Mouse (Mus musculus): ENCODE data around the gene Card14.
A peak's percentile ranks its signal among the peaks of the same experiment; 100 is the strongest.
"Not testable (repeated sequence)": the region's sequence is repeated elsewhere in the genome, so short reads cannot be mapped to it uniquely, and the experiment has no call there.

Gene Card14

DNA sequence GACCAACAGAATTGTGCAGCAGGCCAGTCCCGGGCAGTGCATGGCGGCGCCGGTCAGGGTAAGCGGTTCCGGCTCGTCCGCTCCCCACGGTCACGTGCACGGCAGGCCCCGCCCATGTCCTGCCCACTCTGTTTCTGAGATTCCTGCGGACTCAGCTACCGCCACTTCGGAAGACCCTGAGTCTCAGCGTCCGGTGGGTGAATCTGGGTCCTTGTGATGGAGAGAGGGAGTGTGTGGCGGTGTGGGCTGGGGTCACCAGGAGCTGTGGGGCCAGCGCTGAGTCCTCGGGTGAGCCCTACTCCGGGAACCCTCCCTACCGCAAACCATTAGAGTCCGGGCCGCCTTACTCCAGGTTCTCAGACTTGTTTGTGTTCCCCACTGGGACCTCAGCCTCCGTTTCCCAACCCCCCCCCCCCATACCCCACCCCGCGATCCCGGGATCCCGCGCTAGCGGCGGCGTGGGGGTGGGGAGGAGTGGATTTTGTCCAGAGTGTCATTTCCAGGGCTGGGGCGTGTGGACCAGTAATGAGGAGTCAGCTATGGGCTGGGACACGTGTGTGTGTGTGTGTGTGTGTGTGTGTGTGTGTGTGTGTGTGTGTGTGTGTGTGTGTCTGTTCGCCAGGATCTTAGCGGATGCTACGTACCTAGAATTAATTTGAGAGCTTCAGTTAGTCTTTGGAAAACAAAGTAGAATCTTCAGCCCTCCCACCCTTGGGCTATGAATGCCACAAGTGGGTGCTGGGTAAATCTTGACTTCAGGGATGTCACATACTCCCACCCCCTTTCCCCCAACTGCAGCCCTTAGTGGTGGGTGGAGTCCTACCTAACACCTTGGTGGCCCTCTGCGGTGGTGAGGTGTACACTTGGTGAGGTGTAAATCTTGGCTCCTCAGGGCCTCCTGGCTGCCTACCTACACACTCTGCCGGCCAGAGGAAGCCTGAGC lies 48.1 kb downstream of the Card14 start, which contains the start of the genes Sgsh and Slc26a11:
Sgsh (minus strand) TSS at position 94 of the 943 bp plus-strand sequence.
Slc26a11 (plus strand) TSS at position 115 of the 943 bp plus-strand sequence.
- peak; percentile 80 for DNase-seq (ENCODE audit: low spot score)

DNA sequence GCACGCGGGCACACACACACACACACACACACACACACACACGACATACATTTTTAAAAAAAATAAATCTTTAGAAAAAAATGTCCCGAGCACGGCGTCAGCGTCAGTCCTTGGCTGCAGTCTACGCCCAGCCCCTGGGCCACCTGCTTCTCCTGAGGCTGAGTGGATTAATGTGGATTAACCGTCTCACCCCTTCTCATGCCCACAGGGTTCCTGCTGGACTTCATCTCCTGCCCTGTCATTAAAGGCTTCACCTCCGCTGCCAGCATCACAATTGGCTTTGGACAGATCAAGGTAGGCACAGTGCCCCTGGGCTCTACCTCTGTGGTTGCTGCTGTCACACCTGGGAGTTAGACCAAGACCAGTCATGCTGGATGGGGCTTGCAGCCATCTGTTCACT lies 51.5 kb downstream of the Card14 start:
- DNase-seq (ENCODE audit: low spot score): no peak

DNA sequence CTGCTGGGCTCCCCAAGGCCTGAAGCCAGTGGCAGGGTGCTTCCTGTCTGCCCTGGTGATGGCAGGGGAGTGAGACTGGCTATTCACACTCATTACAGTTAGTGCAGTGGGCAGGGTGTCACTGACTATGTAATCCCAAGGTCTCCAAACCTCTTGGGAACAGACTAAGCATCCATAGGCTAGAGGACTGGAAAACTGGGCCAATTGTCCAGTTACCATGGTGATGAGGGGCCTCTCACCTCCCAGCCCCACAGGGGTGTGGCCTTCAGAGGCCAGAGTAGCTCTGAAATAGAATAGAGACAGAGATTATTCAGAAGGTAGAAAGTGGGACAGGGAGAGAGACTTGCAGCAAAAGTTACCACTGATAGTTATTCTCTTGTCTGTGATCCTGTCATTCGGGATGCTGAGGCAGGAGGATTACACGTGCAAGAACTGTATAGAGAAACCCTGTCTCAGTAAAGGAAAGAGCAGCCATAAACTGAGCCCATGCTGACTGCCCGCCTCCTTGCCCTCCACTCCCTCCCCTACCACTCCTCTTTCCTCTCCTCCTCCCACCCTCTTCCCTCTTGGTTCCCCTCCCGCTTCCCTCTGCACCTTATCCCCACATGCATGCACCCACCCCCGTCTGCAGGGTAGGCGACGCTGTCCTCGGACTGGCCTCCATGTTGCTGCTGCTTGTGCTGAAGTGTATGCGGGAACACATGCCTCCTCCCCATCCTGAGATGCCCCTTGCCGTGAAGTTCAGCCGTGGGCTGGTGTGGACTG lies 55.4 kb downstream of the Card14 start:
- DNase-seq (ENCODE audit: low spot score): peak; percentile 89

DNA sequence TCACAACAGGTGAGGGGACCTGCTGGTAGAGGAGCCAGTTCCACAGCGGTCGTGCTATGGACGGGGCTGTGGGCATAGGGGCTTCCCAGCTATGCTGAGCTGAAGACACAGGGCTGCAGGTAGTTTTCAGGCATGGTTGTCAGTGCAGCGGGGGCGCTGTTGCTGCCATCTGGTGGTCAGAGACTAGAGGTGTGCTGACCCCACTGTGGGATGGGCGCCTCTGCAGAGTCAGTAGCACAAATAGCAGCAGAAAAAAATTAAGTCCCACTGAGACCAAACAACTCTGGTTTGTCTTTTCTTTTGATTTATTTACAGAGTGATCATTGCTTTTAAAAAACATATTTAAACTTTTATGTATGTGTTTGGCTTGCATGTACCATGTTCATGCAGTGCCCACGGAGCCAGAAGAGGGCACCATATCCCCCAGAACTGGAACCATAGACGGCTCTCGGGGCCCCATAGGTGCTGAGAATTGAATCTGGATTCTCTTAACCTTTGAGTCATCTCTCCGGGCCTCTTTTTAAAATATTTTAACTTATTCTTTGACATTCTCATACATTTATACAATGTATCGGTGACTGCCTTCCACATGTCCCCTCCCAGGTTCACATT lies 56.1 kb downstream of the Card14 start:
- DNase-seq (ENCODE audit: low spot score): peak; percentile 93

DNA sequence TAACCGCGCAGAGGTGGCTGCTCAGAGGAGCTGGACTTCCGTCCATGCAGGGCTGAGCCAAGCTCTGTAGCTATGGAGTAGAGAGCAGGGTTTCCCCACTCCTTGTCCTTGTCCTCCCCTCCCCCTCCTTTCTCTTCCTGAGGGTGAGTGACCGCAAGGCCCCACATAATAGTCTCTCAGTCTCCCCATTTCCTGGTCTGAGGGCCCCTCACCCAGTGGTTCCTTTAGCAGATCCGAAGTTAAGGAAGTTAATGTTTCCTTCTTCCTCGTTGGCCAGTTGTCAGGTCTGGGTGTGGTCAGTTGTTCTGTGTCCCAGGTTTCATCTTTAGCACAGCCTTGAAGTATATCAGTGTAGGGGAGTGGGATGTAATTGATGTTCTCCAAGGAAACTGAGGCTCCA lies 67.9 kb downstream of the Card14 start:
- DNase-seq (ENCODE audit: low spot score): no peak

DNA sequence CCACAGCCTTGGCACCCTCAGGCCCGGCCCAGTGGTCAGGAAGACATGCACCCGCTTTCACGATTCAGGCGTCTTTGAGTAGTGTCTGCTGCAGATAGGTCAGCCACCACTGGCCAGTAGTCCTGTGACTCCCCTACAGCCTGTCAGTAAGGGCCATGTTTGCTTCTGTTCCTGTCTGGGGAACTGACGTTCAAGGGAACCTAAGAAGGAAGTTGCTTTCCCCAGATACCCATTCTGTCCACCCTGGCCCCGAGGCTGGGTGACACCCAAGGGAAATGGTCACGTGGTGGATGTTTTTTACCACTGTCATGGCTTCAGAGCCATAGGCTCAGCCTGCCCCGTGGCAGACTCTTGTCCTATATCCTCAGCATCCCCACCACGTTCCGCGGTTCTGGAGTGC lies 69.8 kb downstream of the Card14 start:
- no peak for DNase-seq (ENCODE audit: low spot score)

DNA sequence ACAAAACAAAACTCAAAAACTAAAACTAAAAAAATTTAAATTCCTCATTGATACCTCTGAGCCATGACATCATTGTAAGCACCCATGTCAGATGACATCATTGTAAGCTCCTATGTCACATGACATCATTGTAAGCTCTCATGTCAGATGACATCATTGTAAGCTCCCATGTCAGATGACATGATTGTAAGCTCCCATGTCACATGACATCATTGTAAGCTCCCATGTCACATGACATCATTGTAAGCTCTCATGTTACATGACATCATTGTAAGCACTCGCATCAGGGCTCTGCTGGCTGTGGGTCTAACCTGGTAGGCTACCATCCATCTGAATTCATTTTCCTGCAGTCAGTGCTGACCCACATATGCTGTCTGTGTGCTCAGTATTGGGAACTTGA lies 71.0 kb downstream of the Card14 start:
- no peak for DNase-seq (ENCODE audit: low spot score)

DNA sequence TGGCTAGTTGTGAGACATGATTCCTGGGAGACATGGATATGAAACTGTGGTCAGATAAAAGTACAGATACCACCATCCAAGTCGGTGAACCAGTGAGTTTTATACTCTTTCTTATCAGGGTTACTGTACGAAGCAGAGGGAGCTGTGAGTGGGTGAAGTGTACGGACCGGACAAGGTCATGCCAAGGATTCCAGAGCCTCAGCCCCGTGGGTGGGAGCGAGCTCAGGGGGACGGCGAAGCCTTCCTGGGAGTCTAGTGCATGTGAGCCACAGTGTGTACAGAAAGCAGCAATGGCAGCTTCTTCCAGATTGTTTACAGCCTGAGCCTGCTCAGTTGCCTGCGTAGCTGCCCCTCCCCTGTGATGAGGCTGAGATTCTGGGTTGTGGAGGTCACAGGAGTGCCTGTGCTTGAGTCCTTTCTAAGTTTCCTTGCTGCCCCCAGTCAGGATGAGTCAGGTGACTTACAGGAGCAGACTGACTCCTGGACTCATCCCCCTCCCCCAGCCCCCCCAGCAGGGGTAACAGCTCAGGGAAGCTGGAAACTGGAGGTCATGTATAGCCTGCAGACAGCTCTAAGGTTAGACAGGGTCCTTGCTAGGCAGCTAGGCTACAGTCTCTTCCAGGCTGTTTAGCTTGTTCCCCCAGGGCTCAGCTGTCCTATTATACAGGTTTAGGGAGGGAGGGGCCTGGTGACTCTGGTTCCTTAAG lies 74.2 kb downstream of the Card14 start:
- no peak for DNase-seq (ENCODE audit: low spot score)

DNA sequence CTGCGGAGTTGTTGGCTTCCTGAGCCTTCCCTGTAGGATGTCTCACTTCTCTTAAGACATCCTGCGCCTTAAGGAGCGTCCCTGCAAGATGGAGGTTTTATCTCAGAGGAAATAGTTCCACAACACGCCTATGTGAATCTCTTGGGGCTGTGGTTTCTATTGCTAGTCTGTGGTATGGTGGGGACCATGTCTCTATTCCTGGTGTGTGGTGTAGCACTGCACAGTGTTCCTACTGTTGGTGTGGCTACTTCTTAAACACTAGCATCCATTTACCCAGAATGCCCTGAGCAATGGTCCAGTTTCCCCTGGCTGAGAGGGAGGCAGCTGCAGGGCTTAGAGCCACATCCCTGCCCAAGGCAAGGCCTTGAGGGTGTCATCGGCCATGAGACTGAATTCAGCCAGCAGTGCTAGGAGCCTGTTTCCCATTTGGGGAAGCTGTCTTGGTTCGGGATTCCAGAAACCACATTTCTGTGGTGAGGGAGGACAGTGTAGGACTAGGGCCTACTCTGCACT lies 74.8 kb downstream of the Card14 start:
- DNase-seq (ENCODE audit: low spot score): no peak

DNA sequence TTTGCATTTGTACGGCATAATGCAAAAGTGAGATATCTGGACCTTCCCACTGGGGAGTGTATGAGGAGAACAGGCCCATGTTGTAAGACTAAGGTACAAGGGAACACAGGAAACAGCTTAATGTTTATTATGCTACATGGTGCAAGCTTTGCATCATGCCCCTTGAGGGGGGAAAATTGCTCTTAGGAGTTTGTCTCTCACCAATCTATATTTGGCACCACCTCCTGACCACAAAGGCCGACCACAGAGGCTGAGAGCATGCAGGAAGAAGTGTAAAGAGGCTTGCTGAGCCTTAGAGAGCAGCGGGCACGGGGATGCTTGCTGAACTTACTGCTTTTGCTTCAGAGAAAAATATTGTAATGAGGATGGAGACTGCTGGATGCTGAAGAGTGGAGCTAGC lies 77.3 kb downstream of the Card14 start:
- no peak for DNase-seq (ENCODE audit: low spot score)

DNA sequence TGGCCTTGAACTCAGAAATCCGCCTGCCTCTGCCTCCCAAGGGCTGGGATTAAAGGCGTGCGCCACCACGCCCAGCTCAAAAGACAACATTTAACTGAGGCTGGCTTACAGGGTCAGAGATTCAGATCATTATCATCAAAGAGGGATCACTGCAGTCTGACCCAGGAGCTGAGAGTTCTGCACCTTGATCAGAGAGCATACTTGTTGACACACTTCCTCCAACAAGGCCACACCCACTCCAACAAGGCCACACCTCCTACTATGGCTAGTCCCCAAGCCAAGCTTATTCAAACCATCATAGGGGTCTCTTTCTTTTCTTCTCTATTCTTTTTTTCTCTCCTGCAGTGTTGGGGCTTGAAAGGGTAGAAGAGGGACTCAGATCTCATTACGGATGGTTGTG lies 78.7 kb downstream of the Card14 start:
- no peak for DNase-seq (ENCODE audit: low spot score)

DNA sequence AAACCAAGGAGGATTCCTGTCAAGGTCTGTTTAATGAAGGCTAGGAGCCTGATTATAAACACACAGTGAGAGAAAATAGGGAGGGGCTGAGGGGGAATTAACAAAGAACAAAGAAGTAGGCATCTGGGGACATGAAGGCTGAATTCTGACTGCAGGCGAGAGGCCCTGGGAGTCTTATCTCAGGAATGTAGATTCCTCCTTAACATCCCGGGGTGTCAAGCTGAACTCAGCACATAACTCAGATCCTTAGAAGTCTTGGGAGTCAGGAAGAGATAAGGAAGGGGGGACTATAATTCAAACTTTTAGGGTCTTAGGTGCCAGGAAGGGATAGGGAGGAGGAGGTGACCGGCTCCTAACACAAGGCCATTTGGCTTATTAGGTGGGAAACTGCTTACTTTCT lies 79.7 kb downstream of the Card14 start:
- not testable (repeated sequence) for DNase-seq (ENCODE audit: low spot score)

DNA sequence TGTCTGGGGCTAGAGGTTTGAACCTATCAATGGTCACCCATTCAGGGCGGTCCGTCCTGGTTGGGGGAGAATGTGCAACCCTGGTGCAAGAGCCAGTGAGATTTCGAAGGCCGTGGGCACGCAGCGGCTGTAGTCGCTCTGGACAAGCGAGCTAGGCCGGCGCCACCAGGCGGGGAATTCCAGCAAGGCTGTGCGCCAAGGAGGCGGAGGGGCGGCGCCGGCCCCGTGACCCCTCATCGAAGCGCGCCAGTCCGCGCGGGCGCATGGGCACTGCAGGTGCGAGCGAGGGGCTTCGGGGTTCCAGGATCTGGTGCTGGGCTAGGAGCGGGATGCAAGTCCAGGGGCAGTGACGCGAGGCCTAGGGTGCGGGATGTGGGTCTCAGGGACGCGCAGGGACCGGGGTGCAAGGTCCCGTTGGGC lies 82.3 kb downstream of the Card14 start:
- DNase-seq (ENCODE audit: low spot score): peak; percentile 77

DNA sequence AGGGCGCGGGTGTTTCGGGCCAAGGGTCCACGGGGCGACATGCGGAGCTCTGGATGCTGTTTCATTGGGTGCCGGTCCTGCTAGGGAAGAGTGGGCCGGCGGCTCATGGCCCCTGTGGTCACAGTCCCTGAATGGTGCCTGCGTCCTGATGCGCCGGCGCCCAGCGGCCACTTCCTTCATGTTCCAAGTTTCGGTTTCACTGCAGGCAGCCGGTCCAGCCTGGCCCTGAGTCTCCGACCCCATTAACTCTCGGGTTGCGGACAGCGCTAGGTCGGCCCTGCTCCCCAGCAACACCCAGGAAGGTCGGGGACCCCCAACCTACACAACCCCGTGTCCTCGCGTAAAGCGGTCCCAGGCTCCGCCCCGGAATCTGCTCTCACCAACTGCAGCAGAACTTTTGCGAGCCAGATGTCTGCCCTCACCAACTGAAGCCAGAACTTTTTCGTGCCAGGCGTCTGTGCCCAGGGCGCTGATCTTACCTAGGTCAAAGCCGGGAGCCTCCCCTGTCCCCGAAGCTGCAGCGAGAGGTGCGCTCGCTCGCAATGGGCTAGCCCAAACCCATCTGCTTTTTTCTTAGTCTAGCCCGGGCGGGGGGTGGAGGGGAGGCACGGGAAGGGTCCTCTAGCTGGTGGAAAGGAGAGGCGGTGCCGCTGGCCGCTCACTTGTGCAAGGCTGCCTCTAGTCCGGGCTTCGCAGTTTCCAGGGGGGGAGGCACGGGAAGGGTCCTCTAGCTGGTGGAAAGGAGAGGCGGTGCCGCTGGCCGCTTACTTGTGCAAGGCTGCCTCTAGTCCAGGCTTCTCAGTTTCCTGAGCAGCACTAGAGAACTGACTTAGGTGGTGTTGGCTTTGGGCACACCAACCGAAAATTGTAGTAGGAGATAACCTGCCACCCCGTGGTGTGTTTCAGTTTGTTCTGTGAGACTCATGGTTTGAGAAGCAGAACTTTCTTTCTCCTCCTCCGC lies 83.0 kb downstream of the Card14 start:
- peak; percentile 34 for DNase-seq (ENCODE audit: low spot score)

DNA sequence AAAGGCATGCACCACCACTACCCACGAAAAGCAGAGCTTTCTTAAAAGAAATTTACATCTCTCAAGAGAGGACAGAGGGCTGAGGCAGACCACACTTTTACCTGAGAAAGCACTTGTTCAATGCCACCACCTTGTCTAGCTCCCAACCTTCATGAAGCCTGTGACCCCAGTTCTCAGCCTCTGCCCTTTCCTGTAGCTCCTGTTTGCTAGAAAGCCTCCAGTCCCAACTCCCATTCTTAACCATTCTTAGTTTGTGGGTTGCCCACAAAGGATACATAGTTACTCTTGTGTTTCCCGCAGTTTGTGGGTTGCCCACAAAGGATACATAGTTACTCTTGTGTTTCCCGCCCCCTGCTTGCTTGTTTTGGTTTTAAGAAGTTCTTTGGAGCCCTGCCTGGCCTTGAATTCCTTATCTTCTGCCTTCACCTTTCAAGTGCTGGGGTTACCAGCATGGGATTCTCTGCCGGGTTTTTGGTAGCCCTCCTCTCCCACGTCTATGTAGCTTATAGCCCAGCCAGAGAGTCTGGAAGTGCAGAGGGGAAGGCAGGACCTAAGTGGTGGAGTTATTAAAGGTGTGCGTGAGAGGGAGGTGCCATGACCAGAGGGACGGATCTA lies 83.9 kb downstream of the Card14 start:
- no peak for DNase-seq (ENCODE audit: low spot score)

DNA sequence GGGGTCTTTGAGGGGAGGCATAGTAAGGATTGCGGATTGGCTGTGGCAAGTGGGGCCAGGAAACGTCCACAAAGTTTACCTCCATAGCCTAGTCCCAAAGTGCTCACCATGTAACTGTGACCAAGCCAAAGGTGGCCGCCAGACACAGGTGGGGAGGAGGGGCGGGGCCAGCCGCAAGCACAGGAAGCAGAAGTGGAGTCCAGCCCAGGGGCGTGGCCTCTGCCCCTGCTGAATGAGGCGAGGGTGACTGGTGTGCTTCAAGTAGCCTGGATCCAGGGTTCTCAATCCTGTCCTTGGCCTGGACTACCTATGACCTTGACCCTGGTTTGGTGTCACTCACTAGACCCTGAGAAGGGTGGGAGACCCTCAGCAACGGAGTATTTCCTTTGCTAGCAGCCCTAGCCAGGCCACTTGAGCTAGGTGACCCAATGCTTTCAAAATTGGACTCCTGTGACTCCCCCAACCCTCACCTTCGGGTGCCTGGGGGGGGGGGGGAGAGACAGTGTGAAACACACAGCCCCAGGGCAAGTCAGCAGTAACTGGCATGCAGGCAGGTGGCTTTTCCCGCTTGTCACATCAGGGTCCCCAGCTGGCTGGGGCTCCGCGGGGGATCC lies 84.5 kb downstream of the Card14 start:
- DNase-seq (ENCODE audit: low spot score): no peak

DNA sequence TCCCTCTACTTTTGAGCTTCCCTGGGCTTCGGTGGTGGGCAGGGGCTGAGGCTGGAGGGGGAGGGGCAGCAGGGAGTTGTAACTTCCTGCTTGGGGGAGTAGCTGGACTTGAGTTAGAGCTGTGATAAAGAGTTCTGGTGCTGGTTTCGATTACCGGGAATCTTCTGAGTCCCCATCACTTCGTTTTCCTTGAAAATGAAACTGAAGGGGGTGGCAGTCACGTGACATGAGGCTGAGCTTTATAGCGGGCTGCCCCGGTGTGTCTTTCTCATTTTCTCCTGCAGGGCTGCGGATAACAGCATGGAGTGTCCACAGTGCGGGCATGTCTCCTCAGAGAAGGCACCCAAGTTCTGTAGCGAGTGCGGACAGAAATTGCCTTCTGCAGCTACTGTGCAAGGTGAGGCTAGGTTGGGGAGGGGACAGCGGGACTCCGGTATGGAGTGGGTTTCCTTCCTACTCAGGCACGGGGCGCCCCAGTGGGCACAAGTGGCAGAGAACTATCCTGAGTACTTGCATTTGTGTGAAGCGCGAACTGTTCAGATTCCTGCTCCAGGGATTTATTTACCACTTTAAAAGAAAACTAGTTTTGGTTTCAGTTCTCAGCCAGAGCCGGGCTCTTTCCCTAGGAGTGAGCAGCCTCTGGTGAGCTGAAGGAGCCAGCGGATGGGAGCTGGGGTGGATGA lies 85.4 kb downstream of the Card14 start, which contains the start of gene Rnf213:
Rnf213 (plus strand) TSS at position 301 of the 683 bp plus-strand sequence.
- DNase-seq (ENCODE audit: low spot score): peak; percentile 61

DNA sequence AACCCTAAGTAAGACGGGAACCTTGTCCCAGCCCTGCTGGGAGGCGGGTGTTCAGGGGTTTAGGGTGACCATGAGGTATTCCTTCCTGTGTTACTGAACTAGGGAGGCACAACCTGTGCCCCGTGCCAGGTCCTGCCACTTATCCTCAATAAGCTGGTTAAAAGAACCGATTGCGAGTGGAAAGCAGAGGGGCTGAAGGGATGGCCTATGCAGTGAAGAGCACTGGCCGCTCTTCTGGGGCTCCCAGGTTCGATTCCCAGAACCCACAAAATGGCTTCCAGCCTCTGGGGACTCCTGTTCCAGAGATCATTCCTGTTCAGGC lies 85.9 kb downstream of the Card14 start:
- no peak for DNase-seq (ENCODE audit: low spot score)

DNA sequence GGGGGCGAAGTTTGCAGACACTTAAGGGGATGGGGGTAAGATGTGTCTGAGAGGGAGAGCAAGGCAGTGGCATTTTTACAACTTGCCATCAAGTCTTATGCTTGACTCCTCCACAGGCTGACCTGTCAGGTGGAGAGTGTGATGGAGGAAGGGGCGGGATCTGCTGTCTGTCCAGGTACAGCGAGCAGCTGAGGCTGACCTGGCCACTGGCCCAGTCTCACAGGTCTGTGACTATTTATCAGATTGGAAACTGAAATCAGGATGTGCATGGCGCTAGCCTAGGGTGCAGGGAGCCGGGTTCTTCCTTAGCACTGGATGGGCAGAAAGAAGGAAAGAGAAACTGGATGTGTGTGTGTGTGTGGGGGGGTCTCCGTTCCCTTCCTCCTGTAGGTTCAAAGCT lies 86.6 kb downstream of the Card14 start:
- DNase-seq (ENCODE audit: low spot score): no peak

All from retina, embryonic 14.5 days (tissue).